Mouse (Mus musculus) cerebellum, adult 2 months (tissue): Measurements from ENCODE around the gene Csgalnact2.

ENCODE experiments used
- CTCF ChIP-seq: fragments of 200-500 bp; IDR thresholded peaks from 2 replicates; pipeline ENCODE4 v1.5.1; 2011; ENCODE audit warnings: low read depth, mild to moderate bottlenecking, control low read depth, low read length, moderate library complexity, borderline replicate concordance; ENCODE audit not compliant: insufficient read depth
- POLR2A ChIP-seq: fragments of 200-500 bp; IDR thresholded peaks from 2 replicates; pipeline ENCODE4 v1.6.1; 2011; ENCODE audit warnings: low read length, control low read depth, borderline replicate concordance; ENCODE audit not compliant: insufficient read depth

GRCm38 (mm10) chr6:118070321-118071012 is 68.5 kb downstream of the Csgalnact2 start:
- TF ChIP-seq CTCF = no peak
- TF ChIP-seq POLR2A = no peak
